Mouse (Mus musculus): ENCODE measurements around the gene St8sia2.

DNA sequence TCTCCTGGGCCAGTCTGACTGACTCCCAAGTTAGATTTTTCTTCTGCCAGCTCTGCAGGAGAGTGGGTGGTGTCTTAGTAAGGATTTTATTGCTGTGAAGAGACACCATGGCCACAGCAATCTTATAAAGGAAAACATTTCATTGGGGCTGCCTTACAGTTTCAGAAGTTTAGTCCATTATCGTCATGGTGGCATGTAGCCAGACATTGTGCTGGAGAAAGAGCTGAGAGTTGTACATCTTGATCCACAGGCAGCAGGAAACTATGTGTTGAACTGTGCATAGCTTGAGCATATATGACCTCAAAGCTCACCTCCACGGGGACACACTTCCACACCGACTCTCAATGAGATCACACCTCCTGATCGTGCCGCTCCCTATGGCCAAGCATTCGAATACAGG is 8.3 kb upstream of the St8sia2 start:
- TF ChIP-seq CTCF (conservative IDR thresholded peaks at IDR 0.05; ENCODE audit: insufficient read depth, insufficient read length, low read depth, low read length) (no peak), POLR2A (IDR thresholded peaks at IDR 0.05; ENCODE audit: low read depth, low read length) (no peak)

Measured in kidney, adult 2 months (tissue).